Mouse (Mus musculus): ENCODE results near the gene Gab3.
"Not testable (repeated sequence)": the region's sequence is repeated elsewhere in the genome, so short reads cannot be mapped to it uniquely, and the experiment has no call there.

The Gab3 gene

GRCm38 (mm10) chrX:75034054-75034453 is 51.2 kb downstream of the Gab3 start:
- DNase-seq: not testable (repeated sequence)

GRCm38 (mm10) chrX:74983734-74984133 is 101.5 kb downstream of the Gab3 start:
- DNase-seq: no peak

GRCm38 (mm10) chrX:74962899-74963298 is 122.4 kb downstream of the Gab3 start:
- DNase-seq: peak in 1 of 2 experiments; percentile 7

GRCm38 (mm10) chrX:74959161-74959560 is 126.1 kb downstream of the Gab3 start:
- DNase-seq: peak in 1 of 2 experiments; percentile 15
